Mouse (Mus musculus): ENCODE data around the gene Ano8. TPM values are rescaled to one million over a fixed set of nuclear protein-coding genes. Genes with fewer than 3 reads are reported as not detected.
A peak's percentile ranks its signal among the peaks of the same experiment; 100 is the strongest.

Ano8 gene
- total RNA-seq, 2 experiments from 2014 or later = 13.5 to 15.4 TPM

- no peak for DNase-seq
Observed at GRCm38 (mm10) chr8:71498816-71499690, 13.3 kb upstream of the Ano8 start.

- no peak for DNase-seq
Observed at GRCm38 (mm10) chr8:71497881-71498501, 12.2 kb upstream of the Ano8 start.

GRCm38 (mm10) chr8:71497077-71497645 is 11.4 kb upstream of the Ano8 start:
- no peak for DNase-seq

GRCm38 (mm10) chr8:71496481-71496880 is 10.7 kb upstream of the Ano8 start:
- peak; percentile 96 for DNase-seq

GRCm38 (mm10) chr8:71495811-71496210 is 10.0 kb upstream of the Ano8 start:
- DNase-seq = no peak

GRCm38 (mm10) chr8:71495039-71495438 is 9.3 kb upstream of the Ano8 start:
- DNase-seq = peak; percentile 93

- DNase-seq = peak; percentile 93
Observed at GRCm38 (mm10) chr8:71488454-71488853, 2.7 kb upstream of the Ano8 start.

- DNase-seq = peak; percentile 84
Observed at GRCm38 (mm10) chr8:71487691-71488445, 2.1 kb upstream of the Ano8 start, which contains the start of gene Gtpbp3. Gene Gtpbp3 (plus strand): TSS chr8:71488103.

- DNase-seq = no peak
Observed at GRCm38 (mm10) chr8:71486136-71486529, 370 bp upstream of the Ano8 start.

- DNase-seq = no peak
Observed at GRCm38 (mm10) chr8:71484736-71485135, 1.0 kb downstream of the Ano8 start.

- peak; percentile 74 for DNase-seq
Observed at GRCm38 (mm10) chr8:71483932-71484331, 1.8 kb downstream of the Ano8 start.

GRCm38 (mm10) chr8:71478943-71479342 is 6.8 kb downstream of the Ano8 start:
- no peak for DNase-seq

GRCm38 (mm10) chr8:71477196-71477845 is 8.4 kb downstream of the Ano8 start:
- DNase-seq = no peak

- peak; percentile 83 for DNase-seq
Observed at GRCm38 (mm10) chr8:71476099-71476940, 9.4 kb downstream of the Ano8 start.

GRCm38 (mm10) chr8:71475702-71476075 is 10.1 kb downstream of the Ano8 start:
- no peak for DNase-seq

GRCm38 (mm10) chr8:71474785-71475701 is 10.7 kb downstream of the Ano8 start:
- no peak for DNase-seq

GRCm38 (mm10) chr8:71474344-71474743 is 11.4 kb downstream of the Ano8 start:
- DNase-seq = no peak

GRCm38 (mm10) chr8:71472601-71473386 is 13.0 kb downstream of the Ano8 start:
- DNase-seq = no peak

GRCm38 (mm10) chr8:71471861-71472260 is 13.9 kb downstream of the Ano8 start:
- no peak for DNase-seq
